ENCODE assay signal across 12 mouse cellular contexts in the genomic region with DNA sequence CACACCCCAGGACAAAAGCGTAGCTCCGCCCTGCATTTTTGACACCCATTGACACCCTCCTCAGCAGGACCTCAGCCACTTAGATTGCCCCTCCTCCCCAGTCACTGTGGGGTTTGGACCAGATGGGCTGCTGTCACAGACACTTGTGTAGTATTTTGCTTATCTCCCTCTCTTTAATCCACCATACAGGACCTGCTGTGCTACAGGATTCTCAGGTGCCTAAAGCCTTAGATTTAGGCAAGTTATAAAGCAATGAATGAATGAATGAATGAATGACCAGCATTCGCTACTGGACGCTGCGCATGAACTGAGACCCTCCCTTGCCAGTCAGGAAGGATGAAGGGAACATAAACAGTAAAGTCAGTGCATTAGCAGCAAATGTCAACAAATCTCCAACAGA. TPM values are rescaled to one million over a fixed set of nuclear protein-coding genes. Genes with fewer than 3 reads are reported as not detected.
DNase-seq lines count a peak whose midpoint lies in the region; ATAC-seq and TF ChIP-seq lines count a peak whose summit lies in the region.
"Had no signal": no experiment of that assay in that cellular context is flagged by ENCODE, and none has a peak within 500 bp of the region (broad histone marks: within the 10 kb centered on the region; RNA-seq: fewer than 3 reads in every experiment).

No protein-coding gene starts in this region.

- no peaks in the 10 kb centered on the region for H3K9me3 ChIP-seq in heart, embryonic 10.5 days
- no peaks in the 10 kb centered on the region for H3K9me3 ChIP-seq in lung, embryonic 14.5 days (ENCODE audit: low read depth, low read length)
- H3K9me3 ChIP-seq in embryonic facial prominence, embryonic 10.5 days, result no peaks in the 10 kb centered on the region
- H3K9me3 ChIP-seq in kidney, embryonic 15.5 days (replicated peaks), result no peaks in the 10 kb centered on the region

- H3K4me2 ChIP-seq in lung, embryonic 14.5 days, result peak overlapping the region; percentile 63
- no peak overlapping the region for H3K4me2 ChIP-seq in kidney, embryonic 15.5 days

- H3K36me3 ChIP-seq in heart, embryonic 10.5 days, result no peaks in the 10 kb centered on the region
- no peaks in the 10 kb centered on the region for H3K36me3 ChIP-seq in lung, embryonic 14.5 days (ENCODE audit: insufficient read depth)
- H3K36me3 ChIP-seq in embryonic facial prominence, embryonic 10.5 days (replicated peaks), result no peaks in the 10 kb centered on the region
- no peaks in the 10 kb centered on the region for H3K36me3 ChIP-seq in kidney, embryonic 15.5 days

- WGBS in heart, embryonic 10.5 days, result 3% methylated on average over 5 of the region's 5 CpGs
- 2% methylated on average over 5 of the region's 5 CpGs for WGBS in lung, embryonic 14.5 days
- 6% methylated on average over 5 of the region's 5 CpGs for WGBS in embryonic facial prominence, embryonic 10.5 days
- 5% methylated on average over 5 of the region's 5 CpGs for whole genome bisulfite sequencing in kidney, embryonic 15.5 days

- peak overlapping the region; percentile 62 for H3K4me3 ChIP-seq in heart, embryonic 10.5 days
- peak overlapping the region; percentile 40 for H3K4me3 ChIP-seq in lung, embryonic 14.5 days (ENCODE audit: low read depth, low read length)
- no peak overlapping the region for H3K4me3 ChIP-seq in embryonic facial prominence, embryonic 10.5 days
- no peak overlapping the region for H3K4me3 ChIP-seq in kidney, embryonic 15.5 days (replicated peaks)

- H3K4me1 ChIP-seq in heart, embryonic 10.5 days, result peaks cover 55% of the 10 kb centered on the region
- peaks cover 8% of the 10 kb centered on the region for H3K4me1 ChIP-seq in lung, embryonic 14.5 days (ENCODE audit: insufficient read depth)
- peaks cover 42% of the 10 kb centered on the region for H3K4me1 ChIP-seq in embryonic facial prominence, embryonic 10.5 days
- peaks cover 43% of the 10 kb centered on the region for H3K4me1 ChIP-seq in kidney, embryonic 15.5 days

- no peak for TF ChIP-seq CTCF in lung, embryonic 14.5 days (IDR thresholded peaks at IDR 0.05; ENCODE audit: low read depth)

- H3K27me3 ChIP-seq in heart, embryonic 10.5 days (ENCODE audit: insufficient read depth, poor library complexity, severe bottlenecking), result peaks cover 99% of the 10 kb centered on the region
- H3K27me3 ChIP-seq in lung, embryonic 14.5 days (ENCODE audit: insufficient read depth, low read length), result peaks cover 89% of the 10 kb centered on the region
- H3K27me3 ChIP-seq in embryonic facial prominence, embryonic 10.5 days (replicated peaks; ENCODE audit: low read depth, poor library complexity, severe bottlenecking), result peaks cover 100% of the 10 kb centered on the region
- H3K27me3 ChIP-seq in kidney, embryonic 15.5 days, result peaks cover 99% of the 10 kb centered on the region

- no peak overlapping the region for H3K27ac ChIP-seq in heart, embryonic 10.5 days
- no peak overlapping the region for H3K27ac ChIP-seq in lung, embryonic 14.5 days (ENCODE audit: low read depth)
- no peak overlapping the region for H3K27ac ChIP-seq in embryonic facial prominence, embryonic 10.5 days (replicated peaks)
- no peak overlapping the region for H3K27ac ChIP-seq in kidney, embryonic 15.5 days

- H3K9ac ChIP-seq in lung, embryonic 14.5 days, result no peak overlapping the region
- H3K9ac ChIP-seq in kidney, embryonic 15.5 days, result no peak overlapping the region

- DNase-seq in heart, embryonic 10.5 days (ENCODE audit: low spot score), result no peak
- no peak for DNase-seq in heart, adult 18-20 months
- DNase-seq in lung, embryonic 14.5 days, result no peak
- no peak for DNase-seq in lung, postnatal 14 days
- peak; percentile 27 for DNase-seq in embryonic facial prominence, embryonic 10.5 days (ENCODE audit: low spot score)
- peak; percentile 32 for DNase-seq in neural tube, embryonic 10.5 days (ENCODE audit: extremely low spot score, low spot score)
- no peak for DNase-seq in right cerebral cortex, postnatal 4 days
- DNase-seq: adrenal gland, postnatal 36 days had no signal

- peak; percentile 16; the same call in 1 of the 2 replicates for ATAC-seq in lung, embryonic 14.5 days (ENCODE audit: insufficient read depth)
- no peak for ATAC-seq in kidney, embryonic 15.5 days (replicated peaks; ENCODE audit: low FRiP score)

RNA-seq across cellular contexts. Expression of gene Gfi1, which starts 5.3 kb away (rescaled TPM):
- not detected in 2 replicates for polyA plus RNA-seq in heart, embryonic 10.5 days (2016; fragmentation: Nextera tagmentation; extraction: Ambion mirVana)
- total RNA-seq in heart, adult 18-20 months (2021), result under 1 TPM; 0.30 to 0.31 TPM
- 0.07 and 0.14 TPM in 2 replicates for polyA plus RNA-seq in lung, embryonic 14.5 days (2014; fragmentation: Nextera tagmentation; extraction: Ambion mirVana)
- polyA plus RNA-seq in embryonic facial prominence, embryonic 10.5 days (2016; fragmentation: Nextera tagmentation; extraction: Ambion mirVana), result 0.05 TPM in 1 of 2 replicates, not detected in the other
- polyA plus RNA-seq in kidney, embryonic 15.5 days (2015; fragmentation: Nextera tagmentation; extraction: Ambion mirVana), result 0.08 TPM in 1 of 2 replicates, not detected in the other
- total RNA-seq: layer of hippocampus, postnatal 10 days had no signal
- polyA plus RNA-seq: cortical plate, adult 2 months; kidney, embryonic 16.5 days had no signal

Comparison
In these comparisons a context has a peak if more than half of its experiments do, and no peak if none do; other contexts are left out.
1. DNase-seq: peak in embryonic facial prominence, embryonic 10.5 days (single experiment) and neural tube, embryonic 10.5 days (single experiment); none in heart, embryonic 10.5 days (single experiment), heart, adult 18-20 months (0 of 2), lung, embryonic 14.5 days (single experiment), lung, postnatal 14 days (single experiment) and right cerebral cortex, postnatal 4 days (single experiment).
2. H3K4me3 ChIP-seq: peak in heart, embryonic 10.5 days (single experiment) and lung, embryonic 14.5 days (single experiment); none in embryonic facial prominence, embryonic 10.5 days (single experiment) and kidney, embryonic 15.5 days (single experiment).